Mouse (Mus musculus) erythroblast, adult 5-6 weeks (primary cell): ENCODE results near the gene Wasf2. TPM values are rescaled to one million over a fixed set of nuclear protein-coding genes. Genes with fewer than 3 reads are reported as not detected.

ENCODE experiments used
- total RNA-seq, 2 experiments: library from RNA; stranded (forward) in 1 of 2; stranded (reverse) in 1 of 2; fragments of 150-400 nt in 1 of 2; fragments of 200-764, 138-1000 nt in 1 of 2; gene quantifications; 2 replicates each; pipeline versions ENCODE4 v1.2.3 to v1.2.4; 2015 to 2017; ENCODE audit warnings: low replicate concordance in 2 of 2

The Wasf2 gene
- total RNA-seq, 2 experiments from 2014 or later, result 40.3 to 49.6 TPM

Other genes starting within 250 kb of the Wasf2 start
- 18.0 and 23.1 TPM in 2 replicates for gene Stx12, start 246.0 kb upstream of the Wasf2 start, total RNA-seq (2015; ENCODE audit: low replicate concordance)
- 20.8 and 28.8 TPM in 2 replicates for gene Stx12, start 246.0 kb upstream of the Wasf2 start, total RNA-seq (2017; ENCODE audit: low replicate concordance)
- 26.5 and 39.9 TPM in 2 replicates for gene Fam76a, start 207.9 kb upstream of the Wasf2 start, total RNA-seq (2015; ENCODE audit: low replicate concordance)
- gene Fam76a, start 207.9 kb upstream of the Wasf2 start, total RNA-seq (2017; ENCODE audit: low replicate concordance), result 47.6 and 53.9 TPM in 2 replicates
- gene Fgr, start 156.4 kb upstream of the Wasf2 start, total RNA-seq (2015; ENCODE audit: low replicate concordance), result 12.1 and 21.5 TPM in 2 replicates
- gene Fgr, start 156.4 kb upstream of the Wasf2 start, total RNA-seq (2017; ENCODE audit: low replicate concordance), result 13.4 and 18.7 TPM in 2 replicates
- gene Ahdc1, start 119.2 kb upstream of the Wasf2 start, total RNA-seq (2015; ENCODE audit: low replicate concordance), result 1.2 and 10.2 TPM in 2 replicates
- 0.17 and 4.2 TPM in 2 replicates for gene Ahdc1, start 119.2 kb upstream of the Wasf2 start, total RNA-seq (2017; ENCODE audit: low replicate concordance)
- not detected in 2 replicates for gene Cd164l2, start 81.6 kb downstream of the Wasf2 start, total RNA-seq (2015; ENCODE audit: low replicate concordance)
- not detected in 2 replicates for gene Cd164l2, start 81.6 kb downstream of the Wasf2 start, total RNA-seq (2017; ENCODE audit: low replicate concordance)
- gene Gpr3, start 82.0 kb downstream of the Wasf2 start, total RNA-seq (2015; ENCODE audit: low replicate concordance), result not detected in 2 replicates
- gene Gpr3, start 82.0 kb downstream of the Wasf2 start, total RNA-seq (2017; ENCODE audit: low replicate concordance), result not detected in 2 replicates
- gene Map3k6, start 110.3 kb downstream of the Wasf2 start, total RNA-seq (2015; ENCODE audit: low replicate concordance), result 0.96 and 4.6 TPM in 2 replicates
- gene Map3k6, start 110.3 kb downstream of the Wasf2 start, total RNA-seq (2017; ENCODE audit: low replicate concordance), result 0.42 TPM in 1 of 2 replicates, not detected in the other
- 0.96 and 1.0 TPM in 2 replicates for gene Sytl1, start 132.6 kb downstream of the Wasf2 start, total RNA-seq (2015; ENCODE audit: low replicate concordance)
- gene Sytl1, start 132.6 kb downstream of the Wasf2 start, total RNA-seq (2017; ENCODE audit: low replicate concordance), result 0.28 and 1.4 TPM in 2 replicates
- 9.8 and 22.3 TPM in 2 replicates for gene Tmem222, start 147.3 kb downstream of the Wasf2 start, total RNA-seq (2015; ENCODE audit: low replicate concordance)
- gene Tmem222, start 147.3 kb downstream of the Wasf2 start, total RNA-seq (2017; ENCODE audit: low replicate concordance), result 1.5 and 6.7 TPM in 2 replicates
- 8.6 and 9.6 TPM in 2 replicates for gene Wdtc1, start 223.0 kb downstream of the Wasf2 start, total RNA-seq (2015; ENCODE audit: low replicate concordance)
- 8.4 and 18.3 TPM in 2 replicates for gene Wdtc1, start 223.0 kb downstream of the Wasf2 start, total RNA-seq (2017; ENCODE audit: low replicate concordance)
- gene Slc9a1, start 239.2 kb downstream of the Wasf2 start, total RNA-seq (2015; ENCODE audit: low replicate concordance), result 6.5 and 9.8 TPM in 2 replicates
- gene Slc9a1, start 239.2 kb downstream of the Wasf2 start, total RNA-seq (2017; ENCODE audit: low replicate concordance), result 5.9 and 8.3 TPM in 2 replicates